Mouse (Mus musculus): ENCODE data around the gene Aldh3b2.

Gene Aldh3b2

DNA sequence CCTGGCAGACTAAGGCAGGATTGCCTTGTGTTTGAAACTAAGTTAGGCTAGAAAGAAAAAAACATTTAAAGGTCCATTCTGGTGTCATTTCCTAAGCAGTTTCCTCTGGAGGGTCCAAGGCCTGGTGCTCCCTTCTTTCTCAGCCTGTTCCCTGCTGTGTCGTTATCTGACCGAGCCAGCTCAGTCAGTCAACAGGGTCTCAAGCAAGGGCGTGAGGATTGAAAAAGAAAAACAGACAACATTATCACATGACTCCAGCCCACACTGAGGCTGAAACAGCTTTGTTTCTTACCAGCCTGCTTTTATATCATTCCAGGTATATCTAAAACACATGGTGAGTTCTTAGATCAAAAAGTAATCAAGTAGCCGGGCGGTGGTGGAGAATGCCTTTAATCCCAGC lies 43.5 kb downstream of the Aldh3b2 start:
- no peak for DNase-seq

DNA sequence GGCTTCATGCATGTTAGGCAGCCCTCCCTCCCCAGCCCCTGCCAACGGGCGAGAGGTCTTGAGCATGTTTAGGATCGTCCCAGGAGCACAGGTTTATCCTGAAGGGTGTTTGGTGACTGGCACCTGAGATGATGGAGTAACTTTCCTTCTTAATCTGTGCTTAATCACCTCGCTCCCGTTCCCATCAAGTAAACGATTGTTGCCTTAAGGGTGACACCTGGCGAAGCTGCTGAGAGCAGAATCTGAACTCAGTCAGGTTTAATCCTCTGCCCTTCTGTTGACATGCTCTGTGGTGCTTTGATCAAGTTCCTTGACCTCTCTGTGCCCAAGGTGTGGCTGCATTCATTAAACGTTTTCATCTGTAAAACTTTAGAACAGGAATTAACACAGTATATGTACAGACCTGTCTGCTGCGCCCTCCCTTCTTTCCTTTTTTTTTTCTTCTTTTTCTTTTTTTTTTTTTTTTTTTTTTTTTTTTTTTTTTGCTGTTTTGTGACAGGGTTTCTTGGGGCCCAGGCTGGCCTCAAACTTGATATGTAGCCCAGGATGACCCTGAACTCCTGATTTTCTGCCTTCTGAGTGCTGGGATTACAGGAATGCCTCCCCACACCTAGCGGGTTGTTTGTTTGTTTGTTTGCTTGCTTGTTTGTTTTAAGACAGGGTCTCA lies 45.9 kb downstream of the Aldh3b2 start:
- DNase-seq = no peak

DNA sequence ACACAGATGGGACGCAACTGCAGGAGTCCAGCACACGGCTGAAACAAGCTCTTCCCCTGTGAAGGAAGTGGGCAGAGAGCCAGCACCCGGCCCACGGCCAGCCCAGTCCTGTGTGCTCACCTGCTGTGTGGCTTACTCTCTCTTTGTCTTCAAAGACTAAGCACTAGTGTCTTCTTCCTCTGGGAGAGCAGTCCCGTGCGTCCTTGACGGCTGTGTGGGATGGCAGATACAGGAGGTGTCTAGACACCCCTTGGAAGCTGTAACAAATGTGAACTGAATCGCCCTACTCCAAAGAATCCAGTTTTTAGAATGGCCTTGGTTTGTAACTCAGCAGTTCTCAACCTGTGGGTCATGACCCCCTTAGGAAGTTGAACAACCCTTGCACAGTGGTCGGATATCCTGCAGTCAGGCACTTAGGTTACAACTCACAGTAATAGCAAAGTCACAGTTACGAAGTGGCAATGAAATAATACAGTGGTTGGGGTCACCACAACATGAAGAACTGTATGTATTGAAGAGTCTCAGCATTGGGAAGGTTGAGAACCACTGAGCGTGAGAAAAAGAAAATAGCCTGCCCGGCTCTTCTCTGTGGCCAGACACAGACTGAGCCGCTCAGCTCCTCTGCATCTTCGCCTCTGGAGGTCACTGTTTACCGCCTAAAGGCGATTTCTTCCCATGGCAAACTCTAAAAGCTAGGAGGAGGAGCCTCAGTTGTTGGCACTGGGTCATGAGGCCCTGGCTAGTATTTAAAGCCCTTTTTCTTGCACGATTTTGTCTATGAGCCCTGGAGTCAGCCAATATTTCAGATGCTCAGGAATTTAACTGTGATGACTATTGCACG lies 46.8 kb downstream of the Aldh3b2 start:
- DNase-seq = peak; percentile 83 to 87

DNA sequence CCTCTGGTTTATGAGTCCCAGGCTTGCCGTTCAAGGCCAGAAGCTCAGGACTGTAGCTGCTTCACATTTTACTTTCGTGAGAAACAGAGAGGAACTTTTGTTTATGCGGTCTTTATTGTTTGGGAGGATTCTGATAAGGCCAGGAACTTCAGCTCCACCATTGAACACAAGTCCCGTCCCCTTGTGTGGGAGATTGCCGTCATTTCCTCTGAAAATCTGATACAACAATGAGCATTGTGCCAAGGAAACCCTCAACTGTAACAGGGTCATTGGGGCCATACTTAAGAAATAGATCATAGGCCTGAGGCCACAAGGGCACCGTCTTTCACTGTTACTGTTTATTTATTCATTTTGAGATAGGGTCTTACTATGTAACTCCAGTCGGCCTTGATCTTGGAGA lies 51.1 kb downstream of the Aldh3b2 start:
- DNase-seq = no peak

DNA sequence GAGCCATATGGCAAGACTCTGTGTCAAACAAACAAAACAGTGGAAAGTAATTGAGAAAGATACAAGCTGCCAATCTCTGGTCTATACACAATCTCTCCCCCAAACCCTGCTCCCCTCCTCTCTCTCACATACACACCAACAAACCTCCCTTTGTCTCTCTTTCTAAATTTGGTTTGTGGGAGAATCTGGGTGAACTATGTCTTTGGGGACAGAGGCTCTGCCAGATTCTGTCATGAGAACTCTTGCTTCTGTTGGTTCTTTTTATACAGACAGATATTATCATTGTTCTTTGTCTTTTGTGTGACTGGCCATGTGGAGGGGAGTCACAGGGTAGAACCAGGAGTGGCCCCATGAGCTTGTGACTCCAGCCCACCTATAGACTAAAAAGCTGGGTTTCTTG lies 55.4 kb downstream of the Aldh3b2 start:
- no peak for DNase-seq
